Mouse (Mus musculus) adrenal gland, postnatal 14 days (tissue): ENCODE measurements at regions not wholly inside any gene's neighbourhood (a gene's known extent, or its start where the extent isn't known, plus 50 kb on each side); places are given as distances from the start of the nearest gene placed in this dataset.

Experiments
- DNase-seq: peaks from one replicate; pipeline ENCODE4 v3.0.0; 2021; ENCODE audit warnings: mixed read lengths

DNA sequence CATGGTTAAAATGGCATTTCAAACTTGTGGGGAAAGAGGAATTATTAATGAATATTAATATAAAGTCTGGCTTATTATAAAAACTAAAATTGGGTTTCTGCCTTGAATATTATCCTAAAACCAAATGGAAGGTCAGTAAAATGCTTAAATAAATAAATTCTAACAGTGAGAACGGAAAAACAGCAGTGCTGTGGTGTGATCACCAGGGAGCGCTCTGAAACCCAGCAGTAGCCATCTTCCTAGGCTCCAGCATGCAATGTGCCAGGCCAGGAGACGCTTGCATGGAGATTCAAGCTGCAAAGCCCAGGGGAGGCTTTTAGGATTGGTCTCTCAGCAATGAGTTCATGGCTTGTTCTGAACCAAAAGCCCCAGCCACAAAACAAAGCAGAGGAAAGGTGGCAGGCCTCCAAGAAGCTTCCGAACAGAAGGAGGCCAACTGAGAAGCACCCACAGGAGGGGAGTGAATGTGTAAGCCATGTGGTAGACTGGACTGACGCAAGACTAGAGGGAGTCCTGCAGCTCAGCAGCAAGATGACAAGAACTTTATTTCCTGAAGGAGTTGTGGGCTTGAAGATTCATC is 52.3 kb upstream of the Bace2 start:
- DNase-seq = no peak
